Mouse (Mus musculus) MEL (cell line): ENCODE measurements at regions not wholly inside any gene's neighbourhood (a gene's known extent, or its start where the extent isn't known, plus 50 kb on each side); places are given as distances from the start of the nearest gene placed in this dataset.
A peak's percentile ranks its signal among the peaks of the same experiment; 100 is the strongest.

Source experiments
- DNase-seq: peaks from one replicate; pipeline ENCODE4 v3.0.0; 2011; ENCODE audit warnings: low read depth, low spot score
- H3K27ac ChIP-seq: 2 replicates; pipeline ENCODE4 v1.5.1; 2012; ENCODE audit warnings: low read depth, mild to moderate bottlenecking, control low read depth, low read length, moderate library complexity; ENCODE audit not compliant: control insufficient read depth
- H3K27me3 ChIP-seq, 2 experiments: fragments of 150-350 bp in 1 of 2; sonication (generic) in 1 of 2; 2 replicates each; pipeline ENCODE4 v1.6.1; 2012; ENCODE audit warnings: low read length in 2 of 2, mild to moderate bottlenecking in 2 of 2, improper control_type of control experiment in 1 of 2, moderate library complexity in 1 of 2; ENCODE audit not compliant: insufficient read depth in 2 of 2, control insufficient read depth in 1 of 2
- H3K36me3 ChIP-seq, 2 experiments: 2 replicates each; pipeline ENCODE4 v1.6.1; 2012 to 2014; ENCODE audit warnings: low read length in 2 of 2, improper control_type of control experiment in 1 of 2, inconsistent platforms in 1 of 2, mild to moderate bottlenecking in 1 of 2; ENCODE audit not compliant: insufficient read depth in 2 of 2, control insufficient read depth in 1 of 2
- H3K4me1 ChIP-seq, 2 experiments: fragments of 150-350 bp in 1 of 2; sonication (generic) in 1 of 2; 2 replicates each; pipeline ENCODE4 v1.6.1; 2012; ENCODE audit warnings: low read length in 2 of 2, improper control_type of control experiment in 1 of 2, mild to moderate bottlenecking in 1 of 2; ENCODE audit not compliant: insufficient read depth in 2 of 2, control insufficient read depth in 1 of 2
- H3K4me3 ChIP-seq, 2 experiments: fragments of 150-350 bp in 1 of 2; sonication (generic) in 1 of 2; 2 replicates each; pipeline ENCODE4 v1.5.1; 2012; ENCODE audit warnings: low read depth in 2 of 2, low read length in 2 of 2, mild to moderate bottlenecking in 2 of 2, moderate library complexity in 2 of 2, control low read depth in 1 of 2, improper control_type of control experiment in 1 of 2; ENCODE audit not compliant: control insufficient read depth in 1 of 2, insufficient read depth in 1 of 2
- H3K79me2 ChIP-seq: 2 replicates; pipeline ENCODE4 v1.6.1; 2012; ENCODE audit warnings: mild to moderate bottlenecking, low read length, moderate library complexity; ENCODE audit not compliant: control insufficient read depth, poor library complexity, insufficient read depth
- H3K9ac ChIP-seq: 2 replicates; pipeline ENCODE4 v1.6.1; 2012; ENCODE audit warnings: low read depth, mild to moderate bottlenecking, control low read depth, low read length, moderate library complexity; ENCODE audit not compliant: control insufficient read depth, poor library complexity, severe bottlenecking
- H3K9me3 ChIP-seq: fragments of 150-350 bp; sonication (generic); replicated peaks from 2 replicates; pipeline ENCODE4 v1.6.1; 2012; ENCODE audit warnings: mild to moderate bottlenecking, low read length, improper control_type of control experiment, moderate library complexity; ENCODE audit not compliant: insufficient read depth
- BHLHE40 ChIP-seq: IDR thresholded peaks from 2 replicates; pipeline ENCODE4 v1.6.1; 2012; ENCODE audit warnings: low read depth, mild to moderate bottlenecking, inconsistent platforms, low read length, improper control_type of control experiment, borderline replicate concordance
- CTCF ChIP-seq, 3 experiments: IDR thresholded peaks in 2 of 3; conservative IDR thresholded peaks in 1 of 3; 2 replicates each; pipeline ENCODE4 v1.5.1; 2011 to 2012; ENCODE audit warnings: low read length in 3 of 3, low read depth in 2 of 3, mild to moderate bottlenecking in 2 of 3, improper control_type of control experiment in 1 of 3, inconsistent platforms in 1 of 3, mixed read lengths in 1 of 3, moderate library complexity in 1 of 3; ENCODE audit not compliant: control insufficient read depth in 1 of 3, insufficient read depth in 1 of 3, poor library complexity in 1 of 3, severe bottlenecking in 1 of 3
- E2F4 ChIP-seq: IDR thresholded peaks from 2 replicates; pipeline ENCODE4 v1.6.1; 2011; ENCODE audit warnings: low read depth, low read length, improper control_type of control experiment, borderline replicate concordance
- ELF1 ChIP-seq: IDR thresholded peaks from 2 replicates; pipeline ENCODE4 v1.6.1; 2014; ENCODE audit warnings: low read depth, mild to moderate bottlenecking, inconsistent platforms, low read length, improper control_type of control experiment, moderate library complexity
- EP300 ChIP-seq, 2 experiments: IDR thresholded peaks; 2 replicates each; pipeline ENCODE4 v1.6.1; 2011; ENCODE audit warnings: improper control_type of control experiment in 2 of 2, low read length in 2 of 2, low read depth in 1 of 2, mild to moderate bottlenecking in 1 of 2
- ETS1 ChIP-seq: IDR thresholded peaks from 2 replicates; pipeline ENCODE4 v1.6.1; 2012; ENCODE audit warnings: low read depth, mild to moderate bottlenecking, inconsistent platforms, low read length, improper control_type of control experiment, moderate library complexity
- GABPA ChIP-seq: IDR thresholded peaks from 2 replicates; pipeline ENCODE4 v1.6.1; 2012; ENCODE audit warnings: low read depth, mild to moderate bottlenecking, inconsistent platforms, low read length, improper control_type of control experiment, moderate library complexity
- GATA1 ChIP-seq: IDR thresholded peaks from 2 replicates; pipeline ENCODE4 v1.6.1; 2011; ENCODE audit warnings: low read depth, low read length, improper control_type of control experiment
- HCFC1 ChIP-seq: IDR thresholded peaks from 2 replicates; pipeline ENCODE4 v1.6.1; 2012; ENCODE audit warnings: low read depth, mild to moderate bottlenecking, inconsistent platforms, low read length, improper control_type of control experiment, moderate library complexity
- JUND ChIP-seq: IDR thresholded peaks from 2 replicates; pipeline ENCODE4 v1.6.1; 2011; ENCODE audit warnings: low read depth, mild to moderate bottlenecking, improper control_type of control experiment, low read length
- KAT2A ChIP-seq: conservative IDR thresholded peaks from 2 replicates; pipeline ENCODE4 v1.6.1; 2012; ENCODE audit warnings: low read depth, low read length, improper control_type of control experiment, inconsistent platforms
- MAFK ChIP-seq: IDR thresholded peaks from 2 replicates; pipeline ENCODE4 v1.6.1; 2011; ENCODE audit warnings: low read depth, mild to moderate bottlenecking, low read length, improper control_type of control experiment, borderline replicate concordance
- MAX ChIP-seq: IDR thresholded peaks from 2 replicates; pipeline ENCODE4 v1.6.1; 2011; ENCODE audit warnings: low read length, improper control_type of control experiment
- MAZ ChIP-seq: IDR thresholded peaks from 2 replicates; pipeline ENCODE4 v1.6.1; 2012; ENCODE audit warnings: low read depth, mild to moderate bottlenecking, inconsistent platforms, low read length, improper control_type of control experiment
- MEF2A ChIP-seq: IDR thresholded peaks from 2 replicates; pipeline ENCODE4 v1.6.1; 2014; ENCODE audit warnings: low read depth, mild to moderate bottlenecking, inconsistent platforms, low read length, improper control_type of control experiment; ENCODE audit not compliant: poor library complexity, insufficient replicate concordance, severe bottlenecking; ENCODE audit errors: extremely low read depth
- MXI1 ChIP-seq: IDR thresholded peaks from 2 replicates; pipeline ENCODE4 v1.6.1; 2011; ENCODE audit warnings: mild to moderate bottlenecking, low read depth, low read length, improper control_type of control experiment
- MYB ChIP-seq: IDR thresholded peaks from 2 replicates; pipeline ENCODE4 v1.6.1; 2011; ENCODE audit warnings: mild to moderate bottlenecking, low read depth, low read length, improper control_type of control experiment
- NRF1 ChIP-seq: IDR thresholded peaks from 2 replicates; pipeline ENCODE4 v1.6.1; 2014; ENCODE audit warnings: low read depth, mild to moderate bottlenecking, inconsistent platforms, low read length, improper control_type of control experiment, moderate library complexity; ENCODE audit not compliant: poor library complexity, insufficient read depth, severe bottlenecking
- POLR2A ChIP-seq, 2 experiments: IDR thresholded peaks; 2 replicates each; pipeline ENCODE4 v1.6.1; 2011 to 2012; ENCODE audit warnings: low read length in 2 of 2, mild to moderate bottlenecking in 2 of 2, control low read depth in 1 of 2, improper control_type of control experiment in 1 of 2, low read depth in 1 of 2, moderate library complexity in 1 of 2; ENCODE audit not compliant: control insufficient read depth in 1 of 2, insufficient read depth in 1 of 2, poor library complexity in 1 of 2
- POLR2AphosphoS2 ChIP-seq: IDR thresholded peaks from 2 replicates; pipeline ENCODE4 v1.6.1; 2011; ENCODE audit warnings: low read length, improper control_type of control experiment
- RAD21 ChIP-seq: IDR thresholded peaks from 2 replicates; pipeline ENCODE4 v1.6.1; 2011; ENCODE audit warnings: mild to moderate bottlenecking, low read depth, low read length, improper control_type of control experiment
- RCOR1 ChIP-seq: IDR thresholded peaks from 2 replicates; pipeline ENCODE4 v1.6.1; 2012; ENCODE audit warnings: low read depth, mild to moderate bottlenecking, inconsistent platforms, low read length, improper control_type of control experiment
- SIN3A ChIP-seq: IDR thresholded peaks from 2 replicates; pipeline ENCODE4 v1.6.1; 2012; ENCODE audit warnings: low read length, improper control_type of control experiment, inconsistent platforms
- SMC3 ChIP-seq: IDR thresholded peaks from 2 replicates; pipeline ENCODE4 v1.6.1; 2011; ENCODE audit warnings: low read depth, low read length, improper control_type of control experiment
- TCF12 ChIP-seq: IDR thresholded peaks from 2 replicates; pipeline ENCODE4 v1.6.1; 2014; ENCODE audit warnings: low read depth, mild to moderate bottlenecking, inconsistent platforms, low read length, improper control_type of control experiment, moderate library complexity
- USF1 ChIP-seq: IDR thresholded peaks from 2 replicates; pipeline ENCODE4 v1.6.1; 2014; ENCODE audit warnings: low read depth, mild to moderate bottlenecking, inconsistent platforms, low read length, improper control_type of control experiment, moderate library complexity
- ZKSCAN1 ChIP-seq: IDR thresholded peaks from 2 replicates; pipeline ENCODE4 v1.6.1; 2012; ENCODE audit warnings: low read depth, mild to moderate bottlenecking, inconsistent platforms, low read length, improper control_type of control experiment, moderate library complexity
- ZMIZ1 ChIP-seq: IDR thresholded peaks from 2 replicates; pipeline ENCODE4 v1.6.1; 2012; ENCODE audit warnings: low read depth, mild to moderate bottlenecking, inconsistent platforms, low read length, improper control_type of control experiment, moderate library complexity
- ZNF384 ChIP-seq: IDR thresholded peaks from 2 replicates; pipeline ENCODE4 v1.6.1; 2012; ENCODE audit warnings: low read depth, mild to moderate bottlenecking, inconsistent platforms, low read length, improper control_type of control experiment

DNA sequence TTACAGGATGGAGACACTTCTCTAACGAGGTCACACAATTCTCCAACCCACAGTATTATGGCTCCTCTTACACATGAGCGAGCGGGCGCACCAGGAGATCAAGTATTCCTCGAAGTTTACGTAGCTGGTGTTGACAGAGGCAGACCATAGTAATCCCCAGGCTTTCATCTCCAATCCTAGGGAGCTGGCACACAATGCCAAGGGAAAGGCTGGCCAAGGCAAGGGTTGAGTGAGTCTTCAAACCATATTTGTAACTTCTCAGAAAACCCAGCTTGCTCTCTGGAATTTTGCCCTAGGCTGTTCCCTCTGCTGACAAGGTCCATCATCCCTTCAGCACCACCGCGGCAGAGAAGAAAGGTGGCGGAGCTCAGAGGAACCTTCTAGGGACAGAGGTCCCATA lies 94.0 kb downstream of the Hes1 start:
- TF ChIP-seq BHLHE40 = no peak
- TF ChIP-seq USF1 = no peak
- no peak for TF ChIP-seq ZMIZ1
- TF ChIP-seq MAFK = no peak
- TF ChIP-seq GABPA = no peak
- TF ChIP-seq KAT2A = no peak
- TF ChIP-seq NRF1 = no peak
- no peak for TF ChIP-seq ZNF384
- no peak for TF ChIP-seq TCF12
- no peak for TF ChIP-seq E2F4
- no peak for TF ChIP-seq CTCF (IDR thresholded peaks at IDR 0.05 in 2 of 3, conservative IDR thresholded peaks at IDR 0.05 in 1 of 3; ENCODE audit: control insufficient read depth in 1 of 3, insufficient read depth in 1 of 3, low read depth in 2 of 3, low read length in 3 of 3, poor library complexity in 1 of 3, severe bottlenecking in 1 of 3)
- H3K79me2 ChIP-seq = no peaks in the 10 kb centered on the region
- DNase-seq = no peak
- no peak overlapping the region for H3K4me3 ChIP-seq
- H3K36me3 ChIP-seq = peaks cover 0 to 36% of the 10 kb centered on the region in 2 experiments; a peak in 2 of 4 replicates
- H3K4me1 ChIP-seq = peaks cover 21 to 51% of the 10 kb centered on the region in 2 experiments
- no peak overlapping the region for H3K27ac ChIP-seq
- no peaks in the 10 kb centered on the region for H3K27me3 ChIP-seq
- no peaks in the 10 kb centered on the region for H3K9me3 ChIP-seq
- H3K9ac ChIP-seq = no peak overlapping the region

- no peaks in the 10 kb centered on the region for H3K79me2 ChIP-seq
- no peaks in the 10 kb centered on the region for H3K27me3 ChIP-seq
- H3K27ac ChIP-seq = peak overlapping the region; percentile 94
- peak overlapping the region in 1 of 2 experiments; percentile 42; a peak in 1 of 4 replicates for H3K4me3 ChIP-seq
- peak overlapping the region; percentile 41; the same call in 1 of the 2 replicates for H3K9ac ChIP-seq
- H3K36me3 ChIP-seq = peaks cover 0 to 33% of the 10 kb centered on the region in 2 experiments; a peak in 2 of 4 replicates
- peak; percentile 94 for DNase-seq
- H3K9me3 ChIP-seq = no peaks in the 10 kb centered on the region
- H3K4me1 ChIP-seq = peaks cover 21 to 43% of the 10 kb centered on the region in 2 experiments
- TF ChIP-seq JUND (0 out of 2 replicates have a peak, but pooled peaks have one; percentile 23), ETS1 (peak; percentile 99), MAZ (peak; percentile 99), MXI1 (peak; percentile 47), NRF1 (no peak), GATA1 (peak; percentile 98), MEF2A (peak; percentile 70; the same call in 1 of the 2 replicates), RCOR1 (peak; percentile 91), POLR2A (IDR thresholded peaks at IDR 0.05; ENCODE audit: control insufficient read depth in 1 of 2, insufficient read depth in 1 of 2, low read depth in 1 of 2, low read length in 2 of 2, poor library complexity in 1 of 2) (peak in 1 of 2 experiments; percentile 33; a peak in 1 of 4 replicates), ELF1 (peak; percentile 72), CTCF (IDR thresholded peaks at IDR 0.05 in 2 of 3, conservative IDR thresholded peaks at IDR 0.05 in 1 of 3; ENCODE audit: control insufficient read depth in 1 of 3, insufficient read depth in 1 of 3, low read depth in 2 of 3, low read length in 3 of 3, poor library complexity in 1 of 3, severe bottlenecking in 1 of 3) (no peak), POLR2AphosphoS2 (peak; percentile 52; the same call in 1 of the 2 replicates), ZNF384 (peak; percentile 28; the same call in 1 of the 2 replicates), RAD21 (no peak), BHLHE40 (peak; percentile 65; the same call in 1 of the 2 replicates), MYB (peak; percentile 82), EP300 (IDR thresholded peaks at IDR 0.05; ENCODE audit: low read depth in 1 of 2, low read length in 2 of 2) (peak; percentile 96 to 100), SIN3A (peak; percentile 88), MAX (0 out of 2 replicates have a peak, but pooled peaks have one; percentile 45), HCFC1 (no peak), ZMIZ1 (peak; percentile 78), ZKSCAN1 (no peak), E2F4 (0 out of 2 replicates have a peak, but pooled peaks have one; percentile 60), KAT2A (no peak; the same call in 1 of the 2 replicates), SMC3 (no peak)
Observed at GRCm38 (mm10) chr16:30160399-30160798, 96.2 kb downstream of the Hes1 start.
